Mouse (Mus musculus) mouse trophoblast stem cell (cell line): ENCODE results near the gene Parp11.
"Not testable (repeated sequence)": the region's sequence is repeated elsewhere in the genome, so short reads cannot be mapped to it uniquely, and the experiment has no call there.

Experiments
- in situ Hi-C, 2 experiments: fragments of 300-500 bp; cut with MseI, MboI; formaldehyde crosslinking; loops; 2 replicates in 1 of 2; 3 replicates in 1 of 2; pipeline ENCODE4 v1.15.1; 2025

Parp11 gene

DNA sequence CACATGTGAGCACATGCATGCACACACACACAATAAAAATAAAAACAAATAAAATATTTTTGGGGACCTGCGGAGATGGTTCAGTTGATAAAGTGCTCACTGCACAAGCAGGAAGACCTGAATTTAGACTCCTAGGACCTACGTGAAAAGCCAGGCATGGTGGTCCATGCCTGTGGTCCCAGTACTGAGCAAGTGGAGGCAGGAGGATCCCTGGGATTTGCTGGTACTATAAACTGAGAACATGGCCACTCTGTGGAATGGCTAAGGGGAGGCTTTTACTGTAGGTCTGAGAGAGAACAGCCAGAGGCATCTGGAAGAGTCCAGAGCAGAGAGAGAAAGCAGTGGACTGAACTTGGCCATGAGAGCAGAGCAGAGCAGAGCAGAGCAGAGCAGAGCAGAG lies 48.6 kb downstream of the Parp11 start:
- in situ Hi-C loops: no loop called here

DNA sequence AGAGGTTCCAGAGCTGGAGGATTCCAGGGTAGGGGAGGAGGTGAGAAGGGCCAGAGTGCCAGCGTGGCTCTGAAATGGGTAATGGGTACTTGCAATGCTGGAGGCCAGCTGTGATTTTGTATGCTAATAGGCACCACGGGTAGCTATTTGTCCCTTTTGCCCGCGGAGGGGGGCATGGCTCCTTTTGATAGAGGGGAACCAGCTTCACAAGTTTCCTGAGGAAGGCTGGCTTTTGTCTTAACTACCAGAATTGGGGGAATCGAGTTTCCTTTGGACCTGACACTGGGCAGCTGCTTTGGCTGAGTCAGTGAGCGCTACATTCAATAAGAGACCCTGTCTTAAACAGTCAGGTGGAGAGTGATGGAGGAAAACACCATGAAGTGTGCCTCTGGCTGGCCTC lies 49.2 kb downstream of the Parp11 start:
- in situ Hi-C loops: no loop called here

DNA sequence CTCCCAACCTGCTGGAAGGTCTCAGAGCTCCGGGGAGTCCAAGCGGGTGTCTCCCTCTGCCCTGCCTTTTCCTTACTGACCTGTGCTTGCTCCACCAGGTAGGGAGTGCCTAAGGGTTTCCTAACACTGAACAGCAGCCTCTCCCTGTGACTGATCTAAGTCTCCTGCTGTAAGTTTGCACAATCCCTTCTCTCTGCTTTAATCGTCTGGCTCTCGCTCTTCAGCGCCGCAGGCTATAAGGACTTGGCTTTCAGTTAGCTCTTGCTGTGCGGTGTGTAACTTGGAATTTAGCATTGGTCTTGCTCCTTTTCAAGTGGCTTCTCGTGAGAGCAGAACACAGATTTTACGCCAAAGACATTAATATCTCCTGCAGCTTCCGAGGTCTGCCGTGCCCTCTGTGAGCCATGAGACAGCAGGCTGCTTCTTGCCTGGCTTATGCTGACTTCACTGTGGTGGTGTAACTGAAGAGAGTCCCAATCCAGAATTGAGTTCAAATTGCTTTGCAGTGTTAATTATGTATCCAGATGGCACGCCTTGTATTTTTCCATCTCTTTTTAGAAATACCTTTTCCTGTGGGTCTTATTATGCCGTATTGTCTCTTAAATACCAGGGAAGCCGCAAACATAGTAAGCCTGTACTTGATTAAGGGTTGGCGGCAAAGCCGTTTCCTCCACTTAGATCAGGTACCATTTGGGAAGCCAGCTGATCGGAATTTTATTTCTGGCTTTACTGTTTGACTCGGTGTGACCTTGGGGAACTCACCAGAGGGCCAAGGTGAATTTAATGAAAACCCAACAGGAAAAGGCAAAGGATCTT lies 50.4 kb downstream of the Parp11 start:
- in situ Hi-C loops: no loop called here

DNA sequence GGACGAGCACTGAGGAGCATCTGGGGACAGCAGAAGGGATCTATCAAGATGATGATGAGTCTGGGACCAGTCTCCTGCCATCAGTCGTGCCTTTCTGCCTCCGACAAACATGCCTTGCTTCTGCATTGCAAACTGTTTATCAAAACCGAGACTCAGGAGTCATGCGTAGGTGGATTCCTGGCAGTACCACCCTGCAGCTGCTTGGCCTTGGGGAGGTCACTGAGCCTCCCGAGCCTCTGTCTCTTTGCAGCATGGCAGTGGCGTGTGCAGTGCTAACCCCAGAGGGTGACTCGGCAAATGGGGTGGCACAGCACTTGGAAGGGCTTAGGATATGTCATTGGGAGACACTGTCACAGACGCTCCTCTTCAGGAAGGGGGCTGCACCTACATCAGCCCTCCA lies 53.5 kb downstream of the Parp11 start:
- in situ Hi-C loops: no loop called here

DNA sequence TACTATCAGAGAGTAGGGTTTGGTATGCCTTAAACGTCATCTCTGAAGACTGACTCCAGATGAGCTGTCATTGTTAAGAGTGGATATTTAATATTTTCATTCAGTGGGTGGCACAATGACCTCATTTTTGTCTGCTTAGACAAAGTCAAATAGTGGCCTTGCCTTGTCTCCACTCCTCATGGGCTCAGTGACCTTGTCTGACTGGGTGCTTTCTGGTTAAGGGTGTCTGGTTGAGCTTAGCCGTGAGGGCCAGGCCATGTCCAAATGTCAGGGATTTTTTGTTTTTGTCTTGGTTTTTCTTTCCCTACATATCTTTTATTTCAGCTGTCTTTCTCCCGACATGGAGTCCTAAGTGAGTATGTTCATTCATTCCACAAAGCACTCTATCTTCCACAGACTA lies 54.2 kb downstream of the Parp11 start:
- in situ Hi-C loops: no loop called here

DNA sequence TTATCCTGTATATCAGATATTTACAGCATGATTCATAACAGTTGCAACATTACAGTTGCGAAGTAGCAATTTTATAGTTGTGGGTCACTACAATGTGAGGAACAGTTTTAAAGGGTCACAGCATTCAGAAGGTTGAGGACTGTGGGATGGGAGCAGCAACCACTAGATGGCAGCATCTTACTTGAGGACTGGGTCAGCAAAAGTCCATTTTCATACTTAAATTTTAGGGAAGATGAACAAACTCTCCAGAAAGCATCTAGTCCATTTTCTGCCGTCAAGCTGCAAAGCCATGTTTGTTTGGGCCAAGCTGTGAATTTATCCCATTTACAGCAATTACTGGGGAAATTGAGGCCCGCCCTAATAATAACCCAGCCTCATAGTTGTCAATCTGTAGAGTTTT lies 55.9 kb downstream of the Parp11 start:
- in situ Hi-C loops: no loop called here

DNA sequence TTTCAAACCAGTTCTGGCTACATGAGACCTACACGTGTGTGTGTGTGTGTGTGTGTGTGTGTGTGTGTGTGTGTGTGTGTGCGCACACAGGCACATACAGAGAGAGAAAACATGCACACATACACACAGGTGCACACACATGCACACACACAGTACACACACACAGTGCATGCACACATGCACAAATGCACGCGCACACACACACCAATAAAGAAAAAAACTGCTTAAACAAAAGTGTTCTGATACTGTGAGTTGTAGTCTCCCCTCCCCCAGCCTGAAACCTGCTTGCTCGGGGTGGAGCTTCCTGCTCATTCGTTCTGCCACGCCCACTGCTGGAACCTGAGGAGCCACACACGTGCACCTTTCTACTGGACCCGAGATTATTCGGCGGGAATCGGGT lies 67.1 kb downstream of the Parp11 start:
- in situ Hi-C loops: not testable (repeated sequence)

DNA sequence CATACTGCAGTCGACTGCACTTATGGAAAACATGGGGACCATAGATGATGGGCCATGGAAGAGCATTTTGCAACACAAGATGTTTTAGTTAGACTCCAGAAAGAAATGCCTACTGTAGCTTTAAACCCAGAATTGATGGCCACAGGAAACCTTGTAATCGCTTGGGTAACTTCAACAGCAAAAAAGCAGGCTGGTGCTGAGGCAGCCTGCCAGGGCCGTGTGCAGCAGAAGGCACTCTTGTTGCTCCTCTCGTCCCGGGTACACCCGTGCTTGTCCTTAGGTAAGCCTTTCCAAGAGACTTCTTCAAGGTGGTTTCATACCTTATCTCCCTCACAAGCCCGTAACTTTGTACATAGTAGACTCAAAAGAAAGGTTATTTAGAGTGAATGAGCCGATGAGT lies 74.5 kb downstream of the Parp11 start:
- in situ Hi-C loops: no loop called here

DNA sequence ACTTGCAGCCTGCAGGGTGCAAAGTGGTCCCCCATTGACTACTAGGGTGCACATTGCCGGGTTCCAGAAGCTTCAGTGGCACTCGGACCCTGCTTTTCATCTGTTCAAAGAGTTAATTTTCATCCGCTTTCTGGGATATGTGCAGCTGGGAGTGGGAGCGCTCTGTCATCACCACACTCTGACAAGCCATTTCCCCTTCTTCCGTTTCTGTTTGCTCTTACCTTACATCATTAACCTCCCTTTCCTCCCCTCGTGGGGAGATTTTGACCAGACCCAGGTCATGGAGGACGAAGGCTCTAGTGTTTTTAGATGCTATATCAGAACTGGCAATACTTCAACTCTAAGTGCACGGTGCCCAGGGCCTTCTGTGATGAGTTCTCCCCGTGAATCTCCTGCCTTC lies 75.7 kb downstream of the Parp11 start:
- in situ Hi-C loops: no loop called here

DNA sequence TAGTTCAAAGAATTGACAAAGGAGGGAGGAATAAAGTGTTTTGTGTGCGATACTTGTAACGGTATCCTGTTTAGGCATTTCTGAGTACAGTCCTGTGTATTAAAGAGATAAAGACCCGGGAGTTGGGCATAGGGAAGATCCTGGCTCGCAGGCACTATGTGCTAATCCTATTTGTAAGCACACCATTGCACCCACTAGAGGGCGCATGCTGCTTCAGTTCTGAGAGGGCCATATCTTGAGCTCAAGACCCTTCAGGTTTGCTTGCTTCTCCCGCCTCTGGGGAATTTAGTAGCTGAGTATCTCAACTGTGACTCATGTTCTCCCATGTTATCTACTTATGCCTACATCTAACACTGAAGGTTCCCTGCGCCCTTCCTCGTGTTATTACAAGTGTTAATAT lies 77.8 kb downstream of the Parp11 start:
- in situ Hi-C loops: no loop called here

DNA sequence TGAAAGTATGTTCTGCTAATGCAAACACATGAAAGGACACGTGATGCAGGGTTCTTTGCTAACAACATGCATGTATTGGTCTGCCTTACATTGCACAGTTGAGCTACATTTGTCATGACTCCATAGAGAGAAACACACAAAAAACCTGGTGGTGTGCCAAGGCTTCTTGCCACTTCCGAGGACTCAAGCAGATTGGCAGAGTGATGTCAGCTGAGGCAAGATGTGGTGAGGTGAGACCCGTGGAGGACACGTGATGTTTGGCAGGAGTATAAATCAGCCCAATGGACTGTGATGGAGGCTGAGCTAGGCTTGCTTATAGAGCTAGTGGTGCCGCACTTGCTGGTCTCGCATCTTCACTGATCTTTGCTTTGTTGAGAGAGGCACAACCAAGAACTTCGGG lies 82.0 kb downstream of the Parp11 start:
- in situ Hi-C loops: no loop called here

DNA sequence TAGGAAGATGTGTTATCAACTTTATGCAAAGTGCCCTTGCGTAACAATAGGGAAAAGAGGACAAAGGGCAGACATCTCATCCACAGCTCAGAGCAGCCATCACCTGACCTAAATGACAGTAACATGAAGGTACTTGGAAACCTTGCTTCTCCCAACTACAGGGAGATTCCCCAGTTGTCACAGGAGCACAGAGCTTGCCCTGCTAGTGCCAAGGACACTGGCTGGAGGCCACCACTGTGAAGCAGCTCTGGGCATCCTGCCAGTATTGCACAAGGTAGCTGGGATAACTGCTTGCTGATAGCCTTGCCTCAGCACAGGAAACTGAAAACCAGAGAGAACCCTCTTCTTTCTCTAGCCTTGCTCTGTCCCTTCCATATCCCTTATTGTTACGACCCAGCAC lies 82.8 kb downstream of the Parp11 start:
- in situ Hi-C loops: no loop called here

DNA sequence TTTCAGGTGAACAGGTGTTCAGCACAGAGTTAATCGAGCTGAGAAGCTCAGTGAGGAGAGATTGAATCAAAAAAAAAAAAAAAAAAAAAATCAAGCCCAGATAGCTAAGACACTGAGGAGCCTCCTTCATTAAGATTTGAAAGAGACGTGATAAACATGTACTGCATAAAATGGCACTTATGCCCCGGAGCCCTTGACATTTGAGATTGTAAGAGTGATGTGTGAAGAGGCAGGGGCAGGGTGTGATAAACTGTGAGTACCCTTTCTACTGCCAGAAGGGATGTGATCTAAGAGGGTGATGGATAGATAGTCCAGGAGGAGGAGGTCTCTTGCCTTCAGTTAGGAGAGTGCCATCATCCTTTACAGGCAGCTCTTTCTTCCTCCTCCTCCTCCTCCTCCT lies 83.6 kb downstream of the Parp11 start:
- in situ Hi-C loops: no loop called here

DNA sequence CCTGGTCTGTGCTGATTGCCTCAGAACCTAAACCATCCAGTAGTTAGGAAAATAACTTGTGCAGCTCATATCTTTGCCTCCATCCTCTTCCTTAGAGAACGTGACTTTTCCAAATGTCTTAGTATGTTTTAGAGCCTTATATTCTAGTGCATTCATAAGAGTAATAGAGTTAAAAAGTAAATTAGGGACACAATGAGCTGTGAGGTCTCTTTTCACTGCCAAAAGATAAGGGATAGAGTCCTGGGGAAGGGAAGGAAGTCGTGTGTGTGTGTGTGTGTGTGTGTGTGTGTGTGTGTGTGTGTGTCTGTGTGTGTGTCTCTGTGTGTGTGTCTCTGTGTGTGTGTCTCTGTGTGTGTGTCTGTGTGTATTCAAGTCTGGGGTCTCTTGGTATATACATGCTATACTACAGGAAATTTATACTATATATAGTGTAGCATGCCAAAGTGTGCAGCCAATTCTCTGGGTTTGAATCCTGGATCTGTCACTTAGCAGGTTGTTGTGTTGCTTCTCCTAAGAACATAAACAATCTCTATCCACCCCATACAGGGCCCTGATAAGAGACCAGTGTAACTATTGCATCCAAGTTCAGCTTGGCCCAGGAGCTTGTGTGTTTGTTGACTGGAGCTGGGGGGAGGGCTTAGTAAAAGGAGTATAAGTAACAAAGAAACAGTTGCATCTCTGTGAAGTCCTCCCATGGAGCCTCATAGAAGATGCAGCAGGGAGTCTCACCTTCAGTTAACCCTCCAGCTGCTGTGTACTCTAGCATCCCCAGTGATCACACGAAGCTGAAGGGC lies 85.0 kb downstream of the Parp11 start:
- in situ Hi-C loops: no loop called here

DNA sequence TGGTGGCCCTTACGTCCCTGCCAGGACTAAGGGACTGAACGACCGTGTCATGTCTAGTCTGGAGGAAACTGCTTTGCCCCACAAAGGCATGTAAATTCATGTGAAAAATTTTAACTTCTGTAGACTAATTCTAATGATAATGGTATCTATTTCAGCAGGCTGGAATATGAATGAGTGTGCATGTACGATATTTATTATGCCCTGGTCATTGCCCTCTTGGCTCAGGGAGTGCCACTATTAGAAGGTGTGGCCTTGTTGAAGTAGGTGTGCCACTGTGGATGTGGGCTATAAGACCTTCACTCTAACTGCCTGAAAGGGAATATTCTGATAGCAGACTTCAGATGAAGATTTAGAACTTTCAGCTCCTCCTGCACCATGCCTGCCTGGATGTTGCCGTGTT lies 85.7 kb downstream of the Parp11 start:
- in situ Hi-C loops: no loop called here

DNA sequence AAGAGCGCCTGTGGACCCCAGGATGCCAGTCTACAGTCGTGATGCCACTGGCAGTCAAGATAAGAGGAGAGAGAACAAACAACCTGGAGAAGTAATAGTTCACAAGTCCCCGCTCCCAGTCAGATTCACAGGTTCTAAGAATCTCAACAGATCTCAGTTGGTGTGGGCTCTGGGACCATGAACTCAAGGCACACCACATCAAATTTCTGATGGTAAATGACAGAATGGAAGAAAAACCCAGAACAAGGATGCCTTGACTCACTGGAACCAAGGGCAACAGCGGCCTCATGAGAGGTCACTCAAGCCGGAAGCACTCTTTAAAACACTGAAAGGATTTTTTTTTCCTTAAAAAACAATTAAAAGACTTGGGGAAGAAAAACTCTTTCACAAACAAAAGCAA lies 87.1 kb downstream of the Parp11 start:
- in situ Hi-C loops: no loop called here

DNA sequence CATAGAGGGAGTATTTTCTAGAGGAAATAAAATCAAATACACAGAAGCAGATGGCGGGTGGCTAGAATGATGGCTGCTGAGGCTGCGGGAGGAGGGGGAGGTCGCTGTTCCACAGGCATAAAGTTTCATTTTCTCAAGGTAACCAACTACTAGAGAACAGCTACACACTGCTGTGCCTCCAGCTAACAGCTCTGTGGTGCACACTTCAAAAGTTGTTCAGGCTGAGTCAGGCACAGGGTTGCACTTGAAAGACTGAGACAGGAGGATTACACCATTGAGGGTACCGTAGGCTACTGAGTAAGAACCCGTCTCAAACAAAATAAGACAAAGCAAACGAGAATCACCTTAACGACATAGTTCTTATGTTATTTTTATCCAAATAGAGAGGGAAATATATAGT lies 90.4 kb downstream of the Parp11 start:
- in situ Hi-C loops: no loop called here

DNA sequence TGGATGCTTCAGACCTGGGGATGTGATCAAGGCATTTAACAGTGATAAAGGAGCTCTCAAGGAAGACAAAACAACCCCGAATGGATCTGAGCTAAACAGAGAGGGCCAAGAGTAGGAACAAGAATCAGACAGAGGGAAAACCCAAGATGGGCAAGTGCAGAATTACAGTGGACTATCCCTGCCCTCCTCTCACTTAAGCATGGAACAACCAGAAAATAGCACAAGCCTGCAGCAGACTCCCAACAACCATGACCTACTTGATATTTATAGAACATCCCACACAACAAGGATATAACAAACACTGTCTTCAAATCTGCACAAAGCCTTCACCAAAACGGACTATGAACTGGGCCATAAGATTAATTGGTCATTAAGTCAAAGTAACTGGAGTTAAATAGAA lies 91.5 kb downstream of the Parp11 start:
- in situ Hi-C loops: no loop called here

DNA sequence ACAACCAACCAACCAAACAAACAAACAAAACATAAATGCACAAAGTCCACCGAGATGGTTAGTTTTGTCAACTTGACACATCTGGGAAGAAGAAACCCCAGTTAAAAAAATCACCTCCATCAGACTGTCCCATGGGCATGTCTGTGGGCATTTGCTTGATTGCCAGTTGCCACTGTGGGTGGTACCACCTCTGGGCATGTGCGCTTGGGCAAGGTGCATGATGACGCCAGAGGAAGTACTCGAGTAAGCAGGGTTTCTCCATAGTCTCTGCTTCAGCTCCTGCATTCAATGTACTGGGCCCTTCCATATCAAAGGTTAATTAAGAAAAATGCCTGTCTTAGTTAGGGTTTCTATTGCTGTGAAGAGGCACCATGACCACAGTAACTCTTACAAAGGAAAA lies 92.6 kb downstream of the Parp11 start:
- in situ Hi-C loops: no loop called here

DNA sequence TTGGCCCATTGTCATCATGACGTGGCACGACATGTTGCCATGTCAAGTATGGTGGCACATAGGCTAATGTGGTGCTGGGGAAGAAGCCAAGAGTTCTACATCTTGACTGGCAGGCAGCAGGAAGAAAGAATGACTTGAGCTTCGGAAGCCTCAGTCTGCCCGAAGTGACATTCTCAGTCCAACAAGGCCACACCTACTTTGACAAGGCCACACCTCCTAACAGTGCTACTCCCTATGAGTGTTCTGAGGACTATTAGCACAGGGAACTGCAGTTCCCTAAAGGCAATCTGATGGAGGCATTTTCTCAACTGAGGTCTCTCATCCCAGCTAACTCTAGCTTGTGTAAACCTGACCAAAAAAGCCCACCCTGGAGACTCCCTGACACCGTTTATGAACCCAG lies 93.0 kb downstream of the Parp11 start:
- in situ Hi-C loops: no loop called here

DNA sequence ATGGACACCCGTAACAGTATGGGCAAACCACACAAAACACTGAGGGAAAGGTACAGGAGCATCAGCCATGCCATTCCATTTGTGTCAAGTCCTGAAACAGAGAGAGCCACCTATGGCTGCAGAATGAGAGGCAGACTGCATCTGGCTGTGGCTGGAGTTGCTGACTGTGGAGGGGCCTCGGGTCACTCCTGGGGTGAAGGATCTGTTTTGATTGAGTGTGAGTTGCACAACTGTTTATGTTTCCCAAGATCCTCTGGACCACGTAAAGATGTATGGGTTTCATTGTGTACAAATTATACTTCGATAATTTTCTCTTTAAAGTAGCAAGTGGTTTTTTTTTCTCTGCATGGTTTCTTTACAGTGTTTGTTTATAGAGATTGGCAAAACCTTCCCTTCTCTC lies 93.9 kb downstream of the Parp11 start:
- in situ Hi-C loops: no loop called here

DNA sequence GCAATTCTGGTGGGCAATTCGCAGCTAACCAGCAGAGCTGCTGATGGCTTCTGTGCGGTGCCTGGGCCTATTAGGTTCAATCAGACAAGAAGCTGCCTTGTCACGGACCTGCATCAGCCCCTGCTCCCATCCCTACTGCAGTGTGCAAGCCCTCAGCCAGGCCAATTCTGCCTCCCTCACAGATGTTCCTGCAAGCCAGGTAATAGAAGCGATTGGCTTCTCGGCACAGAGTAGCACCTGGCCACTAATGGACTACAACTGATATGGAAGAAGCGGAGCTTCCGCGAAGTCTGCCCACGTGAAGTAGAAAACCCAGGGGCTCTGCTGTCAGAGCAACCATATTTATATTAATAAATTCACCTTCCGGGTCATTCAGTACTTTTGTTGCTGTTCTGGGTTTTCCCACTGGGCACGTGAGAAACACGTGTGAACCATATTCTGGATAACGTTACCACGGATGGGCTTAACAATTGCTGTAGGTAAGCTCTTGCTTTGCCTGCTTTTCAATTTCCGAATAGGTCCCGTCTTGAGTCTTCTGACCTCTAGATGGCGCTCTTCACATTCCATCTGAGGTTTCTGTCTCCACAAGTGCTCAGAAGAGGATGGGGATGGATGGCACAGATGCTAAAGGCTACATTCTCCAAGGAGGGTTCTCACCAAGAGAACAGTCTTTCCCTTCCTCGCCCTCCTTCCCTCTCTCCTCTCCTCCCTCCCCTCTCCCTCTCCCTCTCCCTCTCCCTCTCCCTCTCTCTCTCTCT lies 95.2 kb downstream of the Parp11 start:
- in situ Hi-C loops: no loop called here
